Mouse (Mus musculus) testis, postnatal 10 days (tissue): ENCODE measurements around the gene Mag.

Experiments
- DNase-seq: peaks from one replicate; pipeline ENCODE4 v3.0.0; 2021; ENCODE audit warnings: low spot score

Mag gene

DNA sequence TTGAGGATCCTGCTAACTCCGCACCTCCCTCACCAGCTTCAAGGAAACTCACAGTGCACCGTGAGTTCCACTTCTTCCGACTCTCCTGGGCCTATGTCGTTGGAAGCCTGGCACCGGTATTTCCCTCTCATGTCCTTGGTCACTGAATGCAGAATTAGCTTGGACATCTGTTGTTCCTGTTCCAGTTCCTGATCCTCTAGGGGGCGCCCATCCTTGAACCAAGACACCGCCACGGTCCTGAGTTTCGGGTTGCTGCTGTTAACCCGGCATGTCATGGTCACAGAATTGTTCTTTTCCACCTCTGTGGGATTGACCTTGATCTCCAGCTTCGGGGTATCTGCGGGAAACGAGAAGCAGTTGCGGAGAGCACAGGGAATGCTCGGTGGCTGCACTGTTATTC is 41.6 kb downstream of the Mag start:
- DNase-seq: peak; percentile 94

DNA sequence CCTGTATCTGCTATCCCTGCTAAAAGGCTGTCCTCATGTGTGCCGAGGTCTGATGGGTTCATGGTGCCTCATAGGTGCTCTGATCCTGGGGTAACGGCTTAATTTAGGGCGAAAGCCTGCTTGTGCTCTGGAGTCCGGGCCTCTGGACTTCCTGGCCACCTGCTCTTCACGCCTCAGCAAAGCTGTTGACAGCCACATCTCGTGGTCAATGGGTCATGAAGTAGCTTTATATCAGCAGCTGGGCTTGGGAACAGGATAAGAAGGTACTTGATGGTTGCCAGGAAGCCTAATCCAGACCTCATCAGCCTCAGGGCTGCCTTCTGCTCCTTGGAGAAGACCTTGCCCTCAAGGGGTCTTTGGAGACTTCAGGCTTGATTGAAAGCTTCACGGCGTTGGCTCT is 51.3 kb downstream of the Mag start:
- DNase-seq: no peak

DNA sequence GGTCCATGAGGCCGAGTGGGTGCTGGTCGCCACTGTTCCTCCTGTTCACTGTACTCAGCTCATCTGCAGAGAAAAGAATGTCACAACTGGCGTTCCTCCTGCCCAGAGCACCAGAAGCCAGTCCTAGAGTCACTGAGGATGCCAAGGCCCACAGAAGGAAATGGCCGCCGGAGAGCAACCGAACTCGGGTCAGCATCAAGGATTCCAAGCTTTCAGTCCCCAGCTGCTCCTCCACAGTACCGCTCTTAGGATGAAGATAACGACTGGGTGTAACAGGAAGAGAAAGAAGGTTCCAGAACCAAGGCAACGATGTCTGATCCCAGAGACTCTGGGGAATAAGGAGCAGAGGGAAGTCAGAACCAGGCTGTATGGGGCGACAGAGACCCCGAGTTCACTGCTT is 53.2 kb downstream of the Mag start, which contains the start of gene Ffar1:
Ffar1 (minus strand) TSS at position 101 of the 400 bp plus-strand sequence.
- DNase-seq: no peak

DNA sequence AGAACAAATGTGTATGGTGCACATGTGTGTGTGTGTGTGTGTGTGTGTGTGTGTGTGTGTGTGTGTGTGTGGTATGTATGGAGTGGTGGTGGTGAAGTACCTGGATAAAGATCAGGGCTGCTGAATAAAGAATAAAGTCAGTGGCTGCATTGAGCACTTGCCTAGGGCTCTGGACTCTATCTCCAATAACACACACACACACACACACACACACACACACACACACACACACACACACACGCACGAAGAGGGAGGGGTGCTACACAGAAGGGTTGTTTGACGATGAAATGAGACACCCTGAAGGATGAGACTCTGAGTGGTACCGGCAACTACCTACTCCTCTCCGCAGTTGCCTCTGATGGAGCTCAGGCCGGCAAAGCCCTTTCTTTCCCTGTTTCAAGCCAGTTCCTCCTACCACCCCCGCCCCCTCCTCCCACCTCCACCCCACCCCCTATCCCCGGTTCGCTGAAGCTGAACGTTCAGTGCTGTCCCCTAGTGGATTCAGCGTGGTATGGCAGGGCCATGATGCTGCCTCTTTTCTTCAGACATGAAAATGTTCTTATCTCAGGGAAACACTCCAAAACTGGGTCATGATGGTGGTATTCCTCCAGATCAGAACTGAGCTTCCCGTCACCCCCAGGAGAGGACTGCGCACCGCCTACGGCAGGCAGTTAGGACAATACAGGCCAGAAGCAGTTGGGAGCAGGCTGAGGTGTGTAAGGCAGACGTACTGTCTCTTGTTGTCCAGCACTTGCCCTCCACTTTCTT is 54.9 kb downstream of the Mag start:
- DNase-seq: peak; percentile 76

DNA sequence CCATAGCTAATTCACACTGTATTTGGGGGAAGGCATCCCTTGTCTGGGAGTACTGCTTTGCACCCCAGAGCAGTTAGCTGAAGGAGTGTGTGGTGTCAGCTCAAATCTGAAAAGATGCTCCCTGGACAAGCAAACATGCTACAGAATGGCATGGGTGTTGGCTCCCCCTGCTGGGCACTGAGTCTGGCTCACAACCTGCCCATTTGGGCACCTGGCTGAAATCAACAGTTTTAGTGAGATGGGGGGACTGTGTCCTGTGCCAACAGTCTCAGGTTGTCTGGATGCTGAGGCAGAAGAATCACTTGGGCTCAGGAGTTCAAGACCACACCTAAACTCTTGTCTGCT is 55.4 kb downstream of the Mag start:
- DNase-seq: peak; percentile 92

DNA sequence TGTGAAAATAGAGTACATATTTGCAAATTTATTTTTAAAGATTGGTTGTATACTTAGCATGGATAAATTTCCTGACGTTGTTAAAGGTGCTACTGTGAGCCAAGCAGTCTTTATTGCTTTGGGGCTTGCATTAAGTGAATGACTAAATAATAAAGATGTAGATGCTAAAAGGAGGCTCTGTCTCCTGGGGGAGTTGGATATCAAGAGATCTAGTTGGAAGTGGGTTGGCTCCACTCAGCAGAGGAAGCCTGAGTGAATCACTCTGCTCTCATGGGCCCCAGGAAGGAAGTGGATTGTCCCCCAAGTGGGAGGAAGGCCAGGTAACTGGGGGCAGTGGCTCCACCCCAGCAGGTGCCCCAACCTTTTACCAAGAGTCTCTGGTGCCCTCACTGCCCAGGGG is 56.9 kb downstream of the Mag start:
- no peak for DNase-seq

DNA sequence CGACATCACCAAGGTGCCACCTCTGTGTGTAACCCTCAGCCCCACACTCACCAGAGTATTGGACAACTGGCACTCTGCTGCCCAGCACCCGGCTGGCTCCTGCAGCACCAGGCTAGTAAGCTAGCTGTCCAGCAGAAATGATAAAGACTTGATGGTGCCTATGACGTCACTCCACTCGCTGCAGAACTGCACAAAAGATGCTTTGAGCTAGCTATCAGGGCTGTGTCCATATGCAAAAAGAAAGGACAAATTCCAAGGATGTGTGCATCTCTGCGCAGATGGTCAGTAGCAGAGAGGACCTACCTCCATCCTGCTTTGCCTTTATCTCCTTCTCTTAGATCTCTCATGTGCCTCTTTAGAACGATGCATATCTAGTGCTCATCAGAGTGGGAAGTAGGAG is 58.6 kb downstream of the Mag start, which contains the start of gene Ffar3:
Ffar3 (minus strand) TSS at position 101 of the 400 bp plus-strand sequence.
- DNase-seq: no peak

DNA sequence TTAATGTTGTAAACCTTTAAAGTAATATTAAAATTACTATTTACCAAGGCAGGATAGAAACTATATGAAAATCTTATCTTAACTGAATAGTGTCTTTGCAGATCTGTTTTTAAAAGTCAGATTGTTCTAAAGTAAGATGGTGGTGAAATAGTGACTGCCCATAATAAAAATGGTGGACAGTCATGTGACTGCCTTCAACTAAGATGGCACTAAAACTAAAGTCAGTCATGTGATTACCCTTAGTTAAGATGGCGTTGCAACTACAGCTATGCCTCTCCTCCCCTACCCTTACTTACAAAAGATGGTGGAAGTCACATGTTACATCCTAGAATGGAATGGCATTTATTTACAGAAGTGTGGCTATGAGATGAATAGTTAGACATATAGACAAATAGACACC is 63.3 kb downstream of the Mag start:
- no peak for DNase-seq
